Mouse (Mus musculus): Measurements from ENCODE around the gene Ano10. TPM values are rescaled to one million over a fixed set of nuclear protein-coding genes. Genes with fewer than 3 reads are reported as not detected.

The Ano10 gene
- polyA plus RNA-seq (2016; fragmentation: Nextera tagmentation; extraction: Ambion mirVana): 39.0 and 39.2 TPM in 2 replicates

- H3K27ac ChIP-seq: peak within 1 kb of the TSS; percentile 65; the same call in 1 of the 2 replicates
- 1% methylated on average over 48 of the region's 51 CpGs for WGBS
- no peaks in the 10 kb centered on the region for H3K36me3 ChIP-seq
- H3K27me3 ChIP-seq: no peaks in the 10 kb centered on the region
- H3K9me3 ChIP-seq: no peaks in the 10 kb centered on the region
- H3K9ac ChIP-seq: peak within 1 kb of the TSS; percentile 75
- H3K4me1 ChIP-seq: no peaks in the 10 kb centered on the region
- H3K4me3 ChIP-seq: peak within 1 kb of the TSS; percentile 68
- ATAC-seq (ENCODE audit: insufficient number of reproducible peaks, insufficient read depth, low FRiP score, low TSS enrichment): peak; percentile 95
- H3K4me2 ChIP-seq (replicated peaks): peak within 1 kb of the TSS; percentile 62
Observed at GRCm38 (mm10) chr9:122294242-122294881, at the start of gene Ano10. Ano10 (minus strand) TSS chr9:122294423.

- no peak for ATAC-seq (ENCODE audit: insufficient number of reproducible peaks, insufficient read depth, low FRiP score, low TSS enrichment)
- no peaks in the 10 kb centered on the region for H3K27me3 ChIP-seq
- H3K27ac ChIP-seq: no peak overlapping the region
- no peaks in the 10 kb centered on the region for H3K4me1 ChIP-seq
- H3K4me3 ChIP-seq: no peak overlapping the region
- no peak overlapping the region for H3K9ac ChIP-seq
- 86% methylated on average over 7 of the region's 7 CpGs for WGBS
- H3K36me3 ChIP-seq: no peaks in the 10 kb centered on the region
- H3K4me2 ChIP-seq (replicated peaks): no peak overlapping the region
- no peaks in the 10 kb centered on the region for H3K9me3 ChIP-seq
Observed at GRCm38 (mm10) chr9:122343399-122343798, 49.2 kb upstream of the Ano10 start.

- Histone ChIP-seq H3K27me3 (no peaks in the 10 kb centered on the region), H3K4me3 (no peak overlapping the region), H3K4me2 (replicated peaks) (no peak overlapping the region), H3K9me3 (no peaks in the 10 kb centered on the region), H3K27ac (no peak overlapping the region), H3K9ac (no peak overlapping the region), H3K4me1 (no peaks in the 10 kb centered on the region), H3K36me3 (no peaks in the 10 kb centered on the region)
- WGBS: 74% methylated on average over 5 of the region's 5 CpGs
- no peak for ATAC-seq (ENCODE audit: insufficient number of reproducible peaks, insufficient read depth, low FRiP score, low TSS enrichment)
Observed at GRCm38 (mm10) chr9:122339972-122340371, 45.7 kb upstream of the Ano10 start.

GRCm38 (mm10) chr9:122337510-122337931 is 43.3 kb upstream of the Ano10 start:
- Histone ChIP-seq H3K27me3 (no peaks in the 10 kb centered on the region), H3K4me3 (no peak overlapping the region), H3K27ac (no peak overlapping the region), H3K4me2 (replicated peaks) (no peak overlapping the region), H3K36me3 (no peaks in the 10 kb centered on the region), H3K9me3 (no peaks in the 10 kb centered on the region), H3K9ac (no peak overlapping the region), H3K4me1 (no peaks in the 10 kb centered on the region)
- WGBS: 36% methylated on average over 8 of the region's 8 CpGs
- no peak for ATAC-seq (ENCODE audit: insufficient number of reproducible peaks, insufficient read depth, low FRiP score, low TSS enrichment)

- no peak overlapping the region for H3K4me2 ChIP-seq (replicated peaks)
Observed at GRCm38 (mm10) chr9:122336677-122337076, 42.5 kb upstream of the Ano10 start.

GRCm38 (mm10) chr9:122328199-122328598 is 34.0 kb upstream of the Ano10 start:
- Histone ChIP-seq H3K4me1 (no peaks in the 10 kb centered on the region), H3K4me2 (replicated peaks) (no peak overlapping the region), H3K36me3 (no peaks in the 10 kb centered on the region), H3K4me3 (no peak overlapping the region), H3K27me3 (no peaks in the 10 kb centered on the region), H3K9me3 (no peaks in the 10 kb centered on the region), H3K9ac (no peak overlapping the region), H3K27ac (no peak overlapping the region)
- 72% methylated on average over 3 of the region's 3 CpGs for WGBS
- no peak for ATAC-seq (ENCODE audit: insufficient number of reproducible peaks, insufficient read depth, low FRiP score, low TSS enrichment)

More at GRCm38 (mm10) chr9:122336677-122337076, 42.5 kb upstream of the Ano10 start:
- Histone ChIP-seq H3K27ac (no peak overlapping the region), H3K27me3 (no peaks in the 10 kb centered on the region), H3K9ac (no peak overlapping the region), H3K9me3 (no peaks in the 10 kb centered on the region), H3K4me1 (no peaks in the 10 kb centered on the region), H3K36me3 (no peaks in the 10 kb centered on the region), H3K4me3 (no peak overlapping the region)
- ATAC-seq (ENCODE audit: insufficient number of reproducible peaks, insufficient read depth, low FRiP score, low TSS enrichment): no peak
- WGBS: 70% methylated on average over 2 of the region's 2 CpGs

- Histone ChIP-seq H3K27me3 (no peaks in the 10 kb centered on the region), H3K4me1 (no peaks in the 10 kb centered on the region), H3K4me2 (replicated peaks) (no peak overlapping the region), H3K27ac (no peak overlapping the region), H3K4me3 (no peak overlapping the region), H3K9ac (no peak overlapping the region), H3K36me3 (no peaks in the 10 kb centered on the region), H3K9me3 (no peaks in the 10 kb centered on the region)
- no peak for ATAC-seq (ENCODE audit: insufficient number of reproducible peaks, insufficient read depth, low FRiP score, low TSS enrichment)
- 96% methylated on average over 1 of the region's 1 CpGs for WGBS
Observed at GRCm38 (mm10) chr9:122325996-122326395, 31.8 kb upstream of the Ano10 start.

- no peaks in the 10 kb centered on the region for H3K4me1 ChIP-seq
- no peaks in the 10 kb centered on the region for H3K36me3 ChIP-seq
- H3K9ac ChIP-seq: no peak overlapping the region
- H3K27ac ChIP-seq: no peak overlapping the region
- no peak for ATAC-seq (ENCODE audit: insufficient number of reproducible peaks, insufficient read depth, low FRiP score, low TSS enrichment)
- 65% methylated on average over 3 of the region's 3 CpGs for WGBS
- H3K4me3 ChIP-seq: no peak overlapping the region
- H3K4me2 ChIP-seq (replicated peaks): no peak overlapping the region
- no peaks in the 10 kb centered on the region for H3K27me3 ChIP-seq
- H3K9me3 ChIP-seq: no peaks in the 10 kb centered on the region
Observed at GRCm38 (mm10) chr9:122322356-122322755, 28.1 kb upstream of the Ano10 start.

GRCm38 (mm10) chr9:122320626-122321025 is 26.4 kb upstream of the Ano10 start:
- H3K4me2 ChIP-seq (replicated peaks): no peak overlapping the region
- no peak overlapping the region for H3K27ac ChIP-seq
- H3K4me1 ChIP-seq: no peaks in the 10 kb centered on the region
- H3K4me3 ChIP-seq: no peak overlapping the region
- H3K27me3 ChIP-seq: no peaks in the 10 kb centered on the region
- no peaks in the 10 kb centered on the region for H3K9me3 ChIP-seq
- ATAC-seq (ENCODE audit: insufficient number of reproducible peaks, insufficient read depth, low FRiP score, low TSS enrichment): no peak
- no peaks in the 10 kb centered on the region for H3K36me3 ChIP-seq
- 82% methylated on average over 4 of the region's 4 CpGs for WGBS
- no peak overlapping the region for H3K9ac ChIP-seq

GRCm38 (mm10) chr9:122316562-122316961 is 22.3 kb upstream of the Ano10 start:
- WGBS: 85% methylated on average over 7 of the region's 7 CpGs
- Histone ChIP-seq H3K36me3 (no peaks in the 10 kb centered on the region), H3K27me3 (no peaks in the 10 kb centered on the region), H3K4me1 (no peaks in the 10 kb centered on the region), H3K9me3 (no peaks in the 10 kb centered on the region), H3K27ac (no peak overlapping the region), H3K4me2 (replicated peaks) (no peak overlapping the region), H3K9ac (no peak overlapping the region), H3K4me3 (no peak overlapping the region)
- ATAC-seq (ENCODE audit: insufficient number of reproducible peaks, insufficient read depth, low FRiP score, low TSS enrichment): no peak

GRCm38 (mm10) chr9:122315501-122315900 is 21.3 kb upstream of the Ano10 start:
- Histone ChIP-seq H3K9ac (no peak overlapping the region), H3K4me3 (no peak overlapping the region), H3K9me3 (no peaks in the 10 kb centered on the region), H3K36me3 (no peaks in the 10 kb centered on the region), H3K4me1 (peaks cover 3% of the 10 kb centered on the region; the same call in 1 of the 2 replicates), H3K4me2 (replicated peaks) (no peak overlapping the region), H3K27ac (no peak overlapping the region), H3K27me3 (no peaks in the 10 kb centered on the region)
- 48% methylated on average over 11 of the region's 11 CpGs for WGBS
- ATAC-seq (ENCODE audit: insufficient number of reproducible peaks, insufficient read depth, low FRiP score, low TSS enrichment): peak; percentile 28; the same call in 1 of the 2 replicates

GRCm38 (mm10) chr9:122314942-122315341 is 20.7 kb upstream of the Ano10 start:
- Histone ChIP-seq H3K9ac (no peak overlapping the region), H3K9me3 (no peaks in the 10 kb centered on the region), H3K27ac (no peak overlapping the region), H3K4me1 (peaks cover 3% of the 10 kb centered on the region; the same call in 1 of the 2 replicates), H3K36me3 (no peaks in the 10 kb centered on the region), H3K27me3 (no peaks in the 10 kb centered on the region), H3K4me2 (replicated peaks) (no peak overlapping the region), H3K4me3 (no peak overlapping the region)
- no peak for ATAC-seq (ENCODE audit: insufficient number of reproducible peaks, insufficient read depth, low FRiP score, low TSS enrichment)
- WGBS: 63% methylated on average over 4 of the region's 4 CpGs

All from embryonic facial prominence, embryonic 12.5 days (tissue).